Mouse (Mus musculus) heart, postnatal 4 days (tissue): ENCODE results near the gene Ppp6r3. TPM values are rescaled to one million over a fixed set of nuclear protein-coding genes. Genes with fewer than 3 reads are reported as not detected.

Experiments
- DNase-seq: peaks from one replicate; pipeline ENCODE4 v3.0.0; 2021
- total RNA-seq, 2 experiments: library from RNA; stranded (reverse); gene quantifications; 2 replicates each; pipeline ENCODE4 v1.2.3; 2021

Ppp6r3 gene
- total RNA-seq, 2 experiments from 2014 or later, result 108 TPM

GRCm38 (mm10) chr19:3575276-3575631 is 295 bp downstream of the Ppp6r3 start:
- DNase-seq, result peak; percentile 86

- no peak for DNase-seq
These were observed 905 bp downstream of the Ppp6r3 start for GRCm38 (mm10) chr19:3574593-3575094.

GRCm38 (mm10) chr19:3564309-3564708 is 11.2 kb downstream of the Ppp6r3 start:
- DNase-seq, result peak; percentile 80

- DNase-seq, result no peak
These were observed 12.8 kb downstream of the Ppp6r3 start for GRCm38 (mm10) chr19:3562752-3563151.

- DNase-seq, result no peak
These were observed 13.3 kb downstream of the Ppp6r3 start for GRCm38 (mm10) chr19:3562298-3562697.

- DNase-seq, result no peak
These were observed 19.3 kb downstream of the Ppp6r3 start for GRCm38 (mm10) chr19:3556169-3556827.

GRCm38 (mm10) chr19:3554785-3555184 is 20.8 kb downstream of the Ppp6r3 start:
- no peak for DNase-seq

GRCm38 (mm10) chr19:3551573-3552159 is 23.9 kb downstream of the Ppp6r3 start:
- DNase-seq, result no peak

GRCm38 (mm10) chr19:3550101-3550500 is 25.4 kb downstream of the Ppp6r3 start:
- no peak for DNase-seq

- no peak for DNase-seq
These were observed 26.3 kb downstream of the Ppp6r3 start for GRCm38 (mm10) chr19:3549263-3549662.

GRCm38 (mm10) chr19:3548311-3548710 is 27.2 kb downstream of the Ppp6r3 start:
- DNase-seq, result no peak

GRCm38 (mm10) chr19:3544995-3545394 is 30.6 kb downstream of the Ppp6r3 start:
- no peak for DNase-seq

- no peak for DNase-seq
These were observed 33.0 kb downstream of the Ppp6r3 start for GRCm38 (mm10) chr19:3542591-3542990.

- no peak for DNase-seq
These were observed 34.6 kb downstream of the Ppp6r3 start for GRCm38 (mm10) chr19:3540997-3541396.

GRCm38 (mm10) chr19:3540254-3540653 is 35.3 kb downstream of the Ppp6r3 start:
- no peak for DNase-seq

GRCm38 (mm10) chr19:3539456-3539855 is 36.1 kb downstream of the Ppp6r3 start:
- no peak for DNase-seq

- no peak for DNase-seq
These were observed 37.9 kb downstream of the Ppp6r3 start for GRCm38 (mm10) chr19:3537658-3538057.

- DNase-seq, result no peak
These were observed 40.6 kb downstream of the Ppp6r3 start for GRCm38 (mm10) chr19:3534945-3535344.

GRCm38 (mm10) chr19:3533266-3533966 is 42.1 kb downstream of the Ppp6r3 start:
- peak; percentile 14 for DNase-seq

- DNase-seq, result no peak
These were observed 42.8 kb downstream of the Ppp6r3 start for GRCm38 (mm10) chr19:3532717-3533260.

- no peak for DNase-seq
These were observed 45.8 kb downstream of the Ppp6r3 start for GRCm38 (mm10) chr19:3529781-3530180.

- DNase-seq, result no peak
These were observed 46.9 kb downstream of the Ppp6r3 start for GRCm38 (mm10) chr19:3528646-3529045.

- no peak for DNase-seq
These were observed 48.0 kb downstream of the Ppp6r3 start for GRCm38 (mm10) chr19:3527531-3527930.
